Mouse (Mus musculus) thymus, adult 2 months (tissue): ENCODE results near the gene Gstp2.

Source experiments
- CTCF ChIP-seq: fragments of 200-500 bp; IDR thresholded peaks from 2 replicates; pipeline ENCODE4 v1.5.1; 2012; ENCODE audit warnings: mild to moderate bottlenecking, control low read depth, low read length, moderate library complexity, borderline replicate concordance; ENCODE audit not compliant: control insufficient read depth, poor library complexity, insufficient read depth; ENCODE audit errors: extremely low read depth
- POLR2A ChIP-seq: fragments of 200-500 bp; IDR thresholded peaks from 2 replicates; pipeline ENCODE4 v1.6.1; 2012; ENCODE audit warnings: mild to moderate bottlenecking, low read length, control low read depth, moderate library complexity; ENCODE audit not compliant: control insufficient read depth, poor library complexity, insufficient read depth; ENCODE audit errors: extremely low read depth

- no peak for TF ChIP-seq POLR2A
- TF ChIP-seq CTCF: no peak
These were observed 49.1 kb downstream of the Gstp2 start for GRCm38 (mm10) chr19:3996747-3997146.
